Mouse (Mus musculus): ENCODE measurements at regions not wholly inside any gene's neighbourhood (a gene's known extent, or its start where the extent isn't known, plus 50 kb on each side); places are given as distances from the start of the nearest gene placed in this dataset. TPM values are rescaled to one million over a fixed set of nuclear protein-coding genes. Genes with fewer than 3 reads are reported as not detected.

DNA sequence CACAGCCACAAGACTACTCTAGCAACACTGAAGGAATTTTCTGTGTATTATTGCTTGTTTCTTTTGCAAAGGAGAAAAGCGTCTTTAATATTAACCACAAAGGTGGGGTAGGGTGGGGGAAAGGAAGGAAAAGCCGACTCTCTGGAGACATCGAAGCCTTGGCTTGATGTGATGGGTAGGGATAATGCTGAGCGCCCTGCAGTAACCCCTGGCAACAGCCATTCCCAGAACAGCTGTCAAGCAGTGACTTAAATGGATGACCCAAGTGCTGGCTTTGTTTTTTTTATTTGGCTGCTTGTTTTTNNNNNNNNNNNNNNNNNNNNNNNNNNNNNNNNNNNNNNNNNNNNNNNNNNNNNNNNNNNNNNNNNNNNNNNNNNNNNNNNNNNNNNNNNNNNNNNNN, 51.6 kb upstream of the Klf7 start:
- intact Hi-C loops (cut with DNase I) = no loop called here
- no peak for DNase-seq (ENCODE audit: low spot score)

DNA sequence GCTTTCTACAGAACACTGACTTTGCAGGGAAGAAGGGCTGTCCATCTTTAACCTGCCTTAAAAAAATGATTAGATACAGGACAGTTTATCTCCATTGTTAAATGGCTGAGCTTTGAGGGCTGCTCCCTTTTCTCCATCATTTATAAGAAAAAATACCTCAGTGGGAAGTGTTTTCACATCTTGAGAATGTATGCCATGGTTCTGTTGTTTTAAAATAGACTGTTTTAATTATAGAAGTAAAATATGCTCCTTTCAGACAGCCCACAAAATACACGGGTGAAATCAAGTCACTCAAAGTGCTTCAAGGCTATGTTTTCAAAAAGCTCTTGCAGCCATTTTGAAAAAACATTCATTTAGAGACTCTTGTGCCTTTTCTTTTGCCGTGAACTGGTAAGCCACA, 50.0 kb upstream of the Klf7 start:
- intact Hi-C loops (cut with DNase I) = no loop called here
- DNase-seq (ENCODE audit: low spot score) = no peak

Small RNA genes in the stretch of these regions (microRNA-seq; reads per million reads assigned to microRNA genes)
- gene Gm25748 = not detected
